Mouse (Mus musculus): ENCODE measurements around the gene 9930022D16Rik. TPM values are rescaled to one million over a fixed set of nuclear protein-coding genes. Genes with fewer than 3 reads are reported as not detected.
A peak's percentile ranks its signal among the peaks of the same experiment; 100 is the strongest.

The 9930022D16Rik gene
- polyA plus RNA-seq, 1 experiment from 2014 or later: not detected

DNA sequence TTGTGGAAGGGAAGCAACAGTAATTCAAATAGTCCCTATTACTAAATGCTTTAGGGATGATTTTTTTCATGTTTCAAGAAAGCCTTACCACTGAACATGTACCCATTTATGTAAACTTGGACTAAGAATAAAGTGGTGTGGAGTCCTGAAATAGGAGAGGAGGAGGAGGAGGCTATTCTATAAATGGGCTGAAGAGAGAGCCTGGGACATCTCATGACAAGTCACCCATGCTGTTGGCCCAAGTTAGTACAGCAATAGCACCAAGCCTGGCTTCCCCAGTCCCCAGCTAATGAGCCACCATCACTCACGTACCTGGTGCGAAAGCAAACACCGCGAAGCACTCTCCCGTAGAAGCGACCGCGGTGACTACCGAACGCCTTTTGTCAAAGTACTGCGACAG is 44.4 kb downstream of the 9930022D16Rik start:
- ATAC-seq (ENCODE audit: insufficient number of reproducible peaks, low FRiP score): no peak
- WGBS: 91% methylated on average over 11 of the region's 11 CpGs
- H3K27ac ChIP-seq (ENCODE audit: poor library complexity, severe bottlenecking): no peak overlapping the region
- H3K9me3 ChIP-seq (replicated peaks): no peaks in the 10 kb centered on the region
- H3K4me3 ChIP-seq: no peak overlapping the region
- no peak overlapping the region for H3K9ac ChIP-seq
- peaks cover 15% of the 10 kb centered on the region for H3K4me1 ChIP-seq (replicated peaks)
- no peak overlapping the region for H3K4me2 ChIP-seq
- H3K36me3 ChIP-seq: peaks cover 61% of the 10 kb centered on the region
- no peaks in the 10 kb centered on the region for H3K27me3 ChIP-seq (replicated peaks)

DNA sequence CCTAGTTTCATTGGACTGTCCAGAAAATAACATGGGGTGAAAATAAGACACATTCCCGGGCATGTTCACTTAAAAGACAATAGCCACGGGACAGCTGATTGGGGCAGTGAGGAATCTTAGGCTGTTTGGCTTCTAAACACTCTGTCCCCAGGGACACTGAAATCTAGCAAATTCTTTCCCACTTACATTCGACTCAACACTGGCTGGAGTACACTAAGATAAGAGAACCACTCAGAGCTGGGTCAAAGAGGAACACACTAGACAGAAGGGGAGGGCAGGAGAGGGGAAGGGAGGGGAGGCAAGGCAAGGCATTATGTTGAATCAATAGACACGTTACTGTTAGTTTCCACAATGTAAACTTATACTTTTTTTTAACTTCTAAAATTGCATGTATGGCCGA is 46.9 kb downstream of the 9930022D16Rik start:
- peak; percentile 83 for ATAC-seq (ENCODE audit: insufficient number of reproducible peaks, low FRiP score)

DNA sequence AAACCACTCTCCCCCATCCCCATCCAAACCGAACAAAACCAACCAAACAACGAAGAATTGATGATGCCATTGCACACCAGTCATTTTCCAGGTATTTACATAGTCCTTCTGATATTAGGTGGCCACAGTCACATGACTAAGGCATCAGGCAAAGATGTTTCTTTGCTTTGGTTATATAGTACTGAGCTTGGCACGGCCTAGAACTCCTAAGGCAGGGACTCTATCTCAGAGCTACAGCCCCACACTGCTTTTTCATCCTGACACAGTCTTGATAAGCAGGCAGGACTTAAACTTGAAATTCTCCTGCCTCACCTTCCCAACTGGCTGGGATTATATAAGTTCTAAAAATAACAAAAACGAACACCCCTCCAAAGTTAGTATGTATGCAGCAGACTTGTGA is 51.4 kb downstream of the 9930022D16Rik start:
- Histone ChIP-seq H3K9me3 (replicated peaks) (no peaks in the 10 kb centered on the region), H3K36me3 (peaks cover 25% of the 10 kb centered on the region), H3K9ac (no peak overlapping the region), H3K4me1 (replicated peaks) (peaks cover 11% of the 10 kb centered on the region), H3K27me3 (replicated peaks) (no peaks in the 10 kb centered on the region), H3K4me3 (no peak overlapping the region), H3K4me2 (no peak overlapping the region), H3K27ac (ENCODE audit: poor library complexity, severe bottlenecking) (no peak overlapping the region)
- 0 out of 2 replicates have a peak, but pooled peaks have one; percentile 64 for ATAC-seq (ENCODE audit: insufficient number of reproducible peaks, low FRiP score)
- WGBS: 83% methylated on average over 4 of the region's 4 CpGs

More for the DNA sequence above, 46.9 kb downstream of the 9930022D16Rik start:
- H3K9me3 ChIP-seq (replicated peaks): no peaks in the 10 kb centered on the region
- H3K36me3 ChIP-seq: peaks cover 49% of the 10 kb centered on the region
- 14% methylated on average over 5 of the region's 5 CpGs for WGBS
- H3K27ac ChIP-seq (ENCODE audit: poor library complexity, severe bottlenecking): peak overlapping the region; percentile 41; the same call in 1 of the 2 replicates
- H3K4me3 ChIP-seq: no peak overlapping the region
- no peaks in the 10 kb centered on the region for H3K27me3 ChIP-seq (replicated peaks)
- no peak overlapping the region for H3K9ac ChIP-seq
- no peak overlapping the region for H3K4me2 ChIP-seq
- peaks cover 17% of the 10 kb centered on the region for H3K4me1 ChIP-seq (replicated peaks)

DNA sequence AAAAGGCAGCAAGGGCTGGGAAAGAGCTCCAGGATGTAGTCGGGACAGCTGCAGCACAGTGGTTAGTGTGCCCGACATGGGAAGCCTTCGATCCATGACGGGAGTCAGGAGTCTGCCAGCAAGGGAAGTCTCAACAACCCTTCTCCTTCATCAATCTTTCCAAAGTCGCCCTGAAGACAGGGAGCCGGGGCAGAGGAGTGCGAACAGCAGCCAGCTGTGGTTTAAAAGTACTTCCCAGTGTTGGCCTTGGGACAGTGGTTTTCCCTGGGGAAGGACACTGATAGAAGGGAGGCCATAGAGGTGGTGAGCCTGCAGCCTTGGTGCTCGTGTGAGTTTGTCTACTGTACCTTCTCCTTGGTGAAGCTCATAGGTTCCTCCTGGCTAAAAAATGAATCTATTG is 53.3 kb downstream of the 9930022D16Rik start:
- Histone ChIP-seq H3K4me2 (no peak overlapping the region), H3K27me3 (replicated peaks) (no peaks in the 10 kb centered on the region), H3K4me1 (replicated peaks) (peaks cover 14% of the 10 kb centered on the region), H3K4me3 (no peak overlapping the region), H3K9me3 (replicated peaks) (no peaks in the 10 kb centered on the region), H3K36me3 (peaks cover 19% of the 10 kb centered on the region), H3K9ac (no peak overlapping the region), H3K27ac (ENCODE audit: poor library complexity, severe bottlenecking) (no peak overlapping the region)
- WGBS: 60% methylated on average over 8 of the region's 8 CpGs
- no peak for ATAC-seq (ENCODE audit: insufficient number of reproducible peaks, low FRiP score)

DNA sequence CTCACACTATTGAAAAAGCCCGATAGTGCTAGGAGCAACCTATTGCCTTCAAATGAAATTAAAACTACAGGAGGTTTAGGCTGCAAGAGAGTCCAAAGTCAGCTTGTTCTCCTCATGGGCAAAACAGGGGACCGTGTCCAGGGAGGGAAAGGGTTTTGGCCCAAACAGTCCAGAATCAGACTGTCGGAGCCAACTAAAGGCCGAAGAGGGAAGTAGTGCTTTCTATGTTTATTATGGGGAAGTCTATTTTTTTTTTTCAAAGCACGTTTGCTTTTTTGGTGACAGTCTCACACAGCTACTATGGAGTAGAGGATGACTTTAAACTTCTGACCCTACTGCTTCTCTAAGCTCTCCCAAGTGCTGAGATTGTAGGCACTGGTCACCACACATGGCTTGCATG is 54.4 kb downstream of the 9930022D16Rik start:
- no peak overlapping the region for H3K9ac ChIP-seq
- WGBS: 82% methylated on average over 5 of the region's 5 CpGs
- peaks cover 7% of the 10 kb centered on the region for H3K36me3 ChIP-seq
- no peaks in the 10 kb centered on the region for H3K9me3 ChIP-seq (replicated peaks)
- no peak overlapping the region for H3K4me3 ChIP-seq
- H3K4me2 ChIP-seq: no peak overlapping the region
- H3K27me3 ChIP-seq (replicated peaks): no peaks in the 10 kb centered on the region
- no peak overlapping the region for H3K27ac ChIP-seq (ENCODE audit: poor library complexity, severe bottlenecking)
- ATAC-seq (ENCODE audit: insufficient number of reproducible peaks, low FRiP score): no peak
- H3K4me1 ChIP-seq (replicated peaks): peaks cover 16% of the 10 kb centered on the region

Small RNA genes lying within 50 kb of the gene (microRNA-seq; reads per million reads assigned to microRNA genes)
- not detected for gene Gm25540

Other genes starting within 250 kb of the 9930022D16Rik start
- 0.91 and 1.1 TPM in 2 replicates for gene Rgs9, start 115.8 kb upstream of the 9930022D16Rik start, polyA plus RNA-seq (2016; fragmentation: Nextera tagmentation; extraction: Ambion mirVana)
- 21.6 and 27.2 TPM in 2 replicates for gene Gna13, start 51.1 kb upstream of the 9930022D16Rik start, polyA plus RNA-seq (2016; fragmentation: Nextera tagmentation; extraction: Ambion mirVana)
- gene Amz2, start 12.0 kb downstream of the 9930022D16Rik start, polyA plus RNA-seq (2016; fragmentation: Nextera tagmentation; extraction: Ambion mirVana): 32.5 and 33.9 TPM in 2 replicates
- 4.5 and 5.7 TPM in 2 replicates for gene Arsg, start 59.5 kb downstream of the 9930022D16Rik start, polyA plus RNA-seq (2016; fragmentation: Nextera tagmentation; extraction: Ambion mirVana)
- 10.9 and 11.9 TPM in 2 replicates for gene Slc16a6, start 59.7 kb downstream of the 9930022D16Rik start, polyA plus RNA-seq (2016; fragmentation: Nextera tagmentation; extraction: Ambion mirVana)
- gene Wipi1, start 198.1 kb downstream of the 9930022D16Rik start, polyA plus RNA-seq (2016; fragmentation: Nextera tagmentation; extraction: Ambion mirVana): 49.9 and 51.3 TPM in 2 replicates
- gene Prkar1a, start 235.5 kb downstream of the 9930022D16Rik start, polyA plus RNA-seq (2016; fragmentation: Nextera tagmentation; extraction: Ambion mirVana): 507 and 511 TPM in 2 replicates

Data from heart, embryonic 12.5 days (tissue).